ENCODE assay signal across 7 mouse cellular contexts in genomic region chr9:108490559-108491285, GRCm38 (mm10). TPM values are rescaled to one million over a fixed set of nuclear protein-coding genes. Genes with fewer than 3 reads are reported as not detected.
DNase-seq lines count a peak whose midpoint lies in the region; ATAC-seq lines count a peak whose summit lies in the region.

Gene Usp19 (plus strand): TSS chr9:108490602.

- DNase-seq in adrenal gland, adult 8-10 months, result peak; percentile 97
- peak; percentile 94 for DNase-seq in embryo, embryonic 9.5 days (ENCODE audit: extremely low spot score)
- DNase-seq in gastrocnemius, postnatal 4 days (ENCODE audit: low spot score in 2 of 2), result peak; percentile 82 to 95
- peak; percentile 96 for DNase-seq in left cerebral cortex, postnatal 36 days (ENCODE audit: low spot score in 2 of 2)
- peak; percentile 99 for DNase-seq in midbrain, embryonic 11.5 days (ENCODE audit: low spot score, missing footprints)
- DNase-seq in skeletal muscle tissue, adult 2 months (ENCODE audit: low read depth, low spot score), result peak; percentile 96

- peak; percentile 96 for ATAC-seq in intestine, embryonic 16.5 days
- peak; percentile 95 for ATAC-seq in midbrain, embryonic 11.5 days (ENCODE audit: low FRiP score)

- WGBS in intestine, embryonic 16.5 days, result under 1% methylated on average over 68 of the region's 69 CpGs
- under 1% methylated on average over 69 of the region's 69 CpGs for WGBS in midbrain, embryonic 11.5 days

- intact Hi-C loops in left cerebral cortex, postnatal 36 days (cut with DNase I), result no loop called here

- peaks cover 21% of the 10 kb centered on the region for H3K4me1 ChIP-seq in intestine, embryonic 16.5 days (ENCODE audit: control insufficient read depth, insufficient read depth, low read length)
- peaks cover 15% of the 10 kb centered on the region for H3K4me1 ChIP-seq in midbrain, embryonic 11.5 days (ENCODE audit: control insufficient read depth, insufficient read depth, low read length)

- peak within 1 kb of the TSS; percentile 97 for H3K27ac ChIP-seq in intestine, embryonic 16.5 days (ENCODE audit: low read length)
- H3K27ac ChIP-seq in midbrain, embryonic 11.5 days (ENCODE audit: low read depth, low read length), result peak within 1 kb of the TSS; percentile 92

- peak within 1 kb of the TSS; percentile 95 for H3K4me2 ChIP-seq in intestine, embryonic 16.5 days (ENCODE audit: low read depth, low read length)
- peak within 1 kb of the TSS; percentile 68 for H3K4me2 ChIP-seq in midbrain, embryonic 11.5 days

- H3K4me3 ChIP-seq in intestine, embryonic 16.5 days (ENCODE audit: low read length), result peak within 1 kb of the TSS; percentile 98
- H3K4me3 ChIP-seq in midbrain, embryonic 11.5 days (ENCODE audit: low read depth, low read length), result peak within 1 kb of the TSS; percentile 99

- H3K27me3 ChIP-seq in intestine, embryonic 16.5 days (replicated peaks; ENCODE audit: control insufficient read depth, insufficient read depth, low read length), result no peaks in the 10 kb centered on the region
- no peaks in the 10 kb centered on the region for H3K27me3 ChIP-seq in midbrain, embryonic 11.5 days (ENCODE audit: control insufficient read depth, insufficient read depth, low read length)

- peaks cover 45% of the 10 kb centered on the region for H3K36me3 ChIP-seq in intestine, embryonic 16.5 days (ENCODE audit: control insufficient read depth, insufficient read depth, low read length)
- peaks cover 32% of the 10 kb centered on the region for H3K36me3 ChIP-seq in midbrain, embryonic 11.5 days (ENCODE audit: control insufficient read depth, insufficient read depth, low read length)

- H3K9ac ChIP-seq in intestine, embryonic 16.5 days (ENCODE audit: low read depth, low read length), result peak within 1 kb of the TSS; percentile 96
- H3K9ac ChIP-seq in midbrain, embryonic 11.5 days (ENCODE audit: low read length), result peak within 1 kb of the TSS; percentile 94

- H3K9me3 ChIP-seq in intestine, embryonic 16.5 days (ENCODE audit: control insufficient read depth, low read length), result no peaks in the 10 kb centered on the region
- H3K9me3 ChIP-seq in midbrain, embryonic 11.5 days (ENCODE audit: control insufficient read depth, low read length), result no peaks in the 10 kb centered on the region

RNA-seq across cellular contexts. Expression of gene Usp19, which starts in this region (rescaled TPM):
- total RNA-seq in adrenal gland, adult 8-10 months (2022), result 100 to 1,000 TPM; 239 to 312 (median 257) TPM
- total RNA-seq in gastrocnemius, postnatal 4 days (2021), result 100 to 1,000 TPM; 107 to 126 TPM
- polyA plus RNA-seq in intestine, embryonic 16.5 days (2015; fragmentation: Nextera tagmentation; extraction: Ambion mirVana), result 35.7 and 42.8 TPM in 2 replicates
- total RNA-seq in left cerebral cortex, postnatal 36 days (2021), result 100 to 1,000 TPM; 124 to 154 TPM
- 62.2 and 63.0 TPM in 2 replicates for polyA plus RNA-seq in midbrain, embryonic 11.5 days (2014; fragmentation: Nextera tagmentation; extraction: Ambion mirVana)

Comparison
In these comparisons a context has a peak if more than half of its experiments do, and no peak if none do; other contexts are left out.
1. Peak in every context shown above with its lines: DNase-seq, ATAC-seq, H3K4me3 ChIP-seq and H3K27ac ChIP-seq.